Mouse (Mus musculus) erythroblast, embryonic 14.5 days (primary cell): Measurements from ENCODE around the gene Pltp. TPM values are rescaled to one million over a fixed set of nuclear protein-coding genes. Genes with fewer than 3 reads are reported as not detected.

Source experiments
- H3K27me3 ChIP-seq: 2 replicates; pipeline ENCODE4 v1.6.1; 2012; ENCODE audit warnings: inconsistent platforms; ENCODE audit not compliant: control insufficient read depth
- H3K36me3 ChIP-seq: 2 replicates; pipeline ENCODE4 v1.6.1; 2012; ENCODE audit warnings: mild to moderate bottlenecking, inconsistent platforms; ENCODE audit not compliant: control insufficient read depth
- H3K4me1 ChIP-seq: 2 replicates; pipeline ENCODE4 v1.6.1; 2012; ENCODE audit warnings: inconsistent platforms; ENCODE audit not compliant: control insufficient read depth
- H3K4me3 ChIP-seq: replicated peaks from 2 replicates; pipeline ENCODE3; 2012; ENCODE audit warnings: moderate library complexity, mild to moderate bottlenecking, inconsistent platforms
- H3K9me3 ChIP-seq: 2 replicates; pipeline ENCODE4 v1.6.1; 2012; ENCODE audit warnings: low read length, inconsistent platforms, mixed read lengths; ENCODE audit not compliant: control insufficient read depth
- GATA1 ChIP-seq: IDR thresholded peaks from 2 replicates; pipeline ENCODE4 v1.6.1; 2012; ENCODE audit warnings: low read length, inconsistent platforms, mixed read lengths
- TAL1 ChIP-seq: IDR thresholded peaks from 3 replicates; pipeline ENCODE4 v1.6.1; 2012; ENCODE audit warnings: low read length, inconsistent platforms, mixed read lengths
- polyA plus RNA-seq: library from polyadenylated mRNA; stranded (reverse); fragments of >175 nt; gene quantifications from 2 replicates; pipeline ENCODE4 v1.2.3, GENCODE M21; 2012

Gene Pltp
- polyA plus RNA-seq, 1 experiment, result 0.32 TPM

GRCm38 (mm10) chr2:164832748-164833301 is 24.7 kb downstream of the Pltp start, which contains the start of gene Ctsa:
TSS of gene Ctsa (plus strand) at chr2:164832873.
- peaks cover 34% of the 10 kb centered on the region for H3K4me1 ChIP-seq
- H3K4me3 ChIP-seq, result peak within 1 kb of the TSS; percentile 67
- no peaks in the 10 kb centered on the region for H3K9me3 ChIP-seq
- H3K36me3 ChIP-seq, result peaks cover 34% of the 10 kb centered on the region
- no peak for TF ChIP-seq TAL1
- no peaks in the 10 kb centered on the region for H3K27me3 ChIP-seq

GRCm38 (mm10) chr2:164832032-164832747 is 25.3 kb downstream of the Pltp start:
- peaks cover 40% of the 10 kb centered on the region for H3K4me1 ChIP-seq
- peaks cover 36% of the 10 kb centered on the region for H3K36me3 ChIP-seq
- peak overlapping the region; percentile 67 for H3K4me3 ChIP-seq
- TF ChIP-seq TAL1, result no peak
- no peak for TF ChIP-seq GATA1
- H3K27me3 ChIP-seq, result no peaks in the 10 kb centered on the region
- H3K9me3 ChIP-seq, result no peaks in the 10 kb centered on the region

- Histone ChIP-seq H3K36me3 (peaks cover 36% of the 10 kb centered on the region), H3K4me3 (no peak overlapping the region), H3K27me3 (no peaks in the 10 kb centered on the region), H3K9me3 (no peaks in the 10 kb centered on the region), H3K4me1 (peaks cover 49% of the 10 kb centered on the region)
- TF ChIP-seq TAL1 (no peak), GATA1 (no peak)
These were observed 26.5 kb downstream of the Pltp start for GRCm38 (mm10) chr2:164831029-164831428.

- Histone ChIP-seq H3K4me1 (peaks cover 40% of the 10 kb centered on the region), H3K9me3 (peaks cover 5% of the 10 kb centered on the region; the same call in 1 of the 2 replicates), H3K27me3 (no peaks in the 10 kb centered on the region), H3K4me3 (no peak overlapping the region), H3K36me3 (peaks cover 46% of the 10 kb centered on the region)
- TF ChIP-seq TAL1 (no peak), GATA1 (no peak)
These were observed 28.4 kb downstream of the Pltp start for GRCm38 (mm10) chr2:164829090-164829489.

GRCm38 (mm10) chr2:164828437-164828836 is 29.1 kb downstream of the Pltp start, which contains the start of gene Spata25:
TSS of gene Spata25 (minus strand) at chr2:164828537.
- Histone ChIP-seq H3K4me3 (no peak within 1 kb of the TSS), H3K36me3 (peaks cover 46% of the 10 kb centered on the region), H3K27me3 (no peaks in the 10 kb centered on the region), H3K9me3 (peaks cover 5% of the 10 kb centered on the region; the same call in 1 of the 2 replicates), H3K4me1 (peaks cover 38% of the 10 kb centered on the region)
- no peak for TF ChIP-seq GATA1
- TF ChIP-seq TAL1, result no peak

- Histone ChIP-seq H3K27me3 (no peaks in the 10 kb centered on the region), H3K9me3 (peaks cover 5% of the 10 kb centered on the region; the same call in 1 of the 2 replicates), H3K4me1 (peaks cover 37% of the 10 kb centered on the region), H3K4me3 (no peak overlapping the region), H3K36me3 (peaks cover 46% of the 10 kb centered on the region)
- no peak for TF ChIP-seq TAL1
- no peak for TF ChIP-seq GATA1
These were observed 30.2 kb downstream of the Pltp start for GRCm38 (mm10) chr2:164827146-164827850.

- Histone ChIP-seq H3K4me1 (peaks cover 48% of the 10 kb centered on the region), H3K36me3 (peaks cover 59% of the 10 kb centered on the region), H3K4me3 (no peak overlapping the region), H3K27me3 (no peaks in the 10 kb centered on the region), H3K9me3 (peaks cover 5% of the 10 kb centered on the region; the same call in 1 of the 2 replicates)
- TF ChIP-seq TAL1 (no peak), GATA1 (no peak)
These were observed 32.0 kb downstream of the Pltp start for GRCm38 (mm10) chr2:164825521-164825920.

- Histone ChIP-seq H3K27me3 (no peaks in the 10 kb centered on the region), H3K4me3 (peak overlapping the region; percentile 82), H3K9me3 (peaks cover 5% of the 10 kb centered on the region; the same call in 1 of the 2 replicates), H3K4me1 (peaks cover 48% of the 10 kb centered on the region), H3K36me3 (peaks cover 72% of the 10 kb centered on the region)
- no peak for TF ChIP-seq TAL1
- no peak for TF ChIP-seq GATA1
These were observed 33.5 kb downstream of the Pltp start for GRCm38 (mm10) chr2:164823969-164824368.

- Histone ChIP-seq H3K27me3 (no peaks in the 10 kb centered on the region), H3K36me3 (peaks cover 66% of the 10 kb centered on the region), H3K9me3 (peaks cover 5% of the 10 kb centered on the region; the same call in 1 of the 2 replicates)
These were observed 34.3 kb downstream of the Pltp start for GRCm38 (mm10) chr2:164823181-164823585.

More at GRCm38 (mm10) chr2:164823181-164823585, 34.3 kb downstream of the Pltp start:
- Histone ChIP-seq H3K4me1 (peaks cover 48% of the 10 kb centered on the region), H3K4me3 (peak overlapping the region; percentile 82)
- TF ChIP-seq TAL1 (no peak), GATA1 (no peak)
